Mouse (Mus musculus): ENCODE measurements around the gene Gak.
"Not testable (repeated sequence)": the region's sequence is repeated elsewhere in the genome, so short reads cannot be mapped to it uniquely, and the experiment has no call there.

Gak gene

DNA sequence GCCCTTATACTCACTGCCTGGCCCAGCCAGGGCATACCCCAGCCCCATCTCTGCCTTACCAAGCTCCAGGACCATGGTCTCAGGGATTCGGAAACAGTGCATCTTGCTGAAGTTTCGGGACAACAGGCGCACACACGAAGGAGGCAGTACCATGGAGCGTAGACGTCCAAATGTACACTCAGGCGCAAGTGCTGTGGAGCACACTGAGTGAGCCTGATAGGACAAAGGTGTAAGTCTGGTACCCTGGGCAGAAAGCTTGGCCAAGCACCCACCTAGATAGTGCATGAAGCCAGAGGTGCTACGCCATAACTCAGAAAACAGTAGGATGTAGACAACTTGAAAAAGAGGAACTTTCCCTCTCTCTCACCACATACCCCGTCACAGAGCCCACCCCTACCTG is 25.8 kb upstream of the Gak start:
- DNase-seq: peak; percentile 11

DNA sequence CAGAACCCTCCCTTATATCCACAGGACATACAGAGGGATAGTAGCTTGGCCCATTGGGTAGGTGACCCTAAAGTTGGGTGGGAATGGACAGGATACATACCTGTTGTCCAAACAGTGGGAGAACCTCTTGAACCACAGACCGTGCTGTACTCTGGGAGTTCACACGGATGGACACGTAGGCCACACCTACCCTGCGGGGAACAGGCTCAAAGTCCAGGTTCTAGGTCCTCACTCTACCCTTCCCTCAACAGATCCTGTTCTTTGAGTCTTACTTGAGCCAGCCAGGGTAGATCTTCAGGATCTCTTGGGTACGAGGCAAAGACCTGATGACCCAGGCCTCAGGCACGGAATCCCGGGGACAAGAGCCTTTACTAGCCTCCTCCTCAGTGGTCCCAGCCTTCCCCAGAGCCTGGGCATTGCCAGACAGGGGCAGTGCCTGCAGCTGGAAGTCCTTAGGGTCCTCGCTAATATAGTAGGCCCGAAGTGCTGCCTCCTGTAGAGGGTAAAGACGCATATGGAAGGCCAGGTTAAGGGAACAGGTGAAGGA is 25.0 kb upstream of the Gak start:
- peak; percentile 20 for DNase-seq

DNA sequence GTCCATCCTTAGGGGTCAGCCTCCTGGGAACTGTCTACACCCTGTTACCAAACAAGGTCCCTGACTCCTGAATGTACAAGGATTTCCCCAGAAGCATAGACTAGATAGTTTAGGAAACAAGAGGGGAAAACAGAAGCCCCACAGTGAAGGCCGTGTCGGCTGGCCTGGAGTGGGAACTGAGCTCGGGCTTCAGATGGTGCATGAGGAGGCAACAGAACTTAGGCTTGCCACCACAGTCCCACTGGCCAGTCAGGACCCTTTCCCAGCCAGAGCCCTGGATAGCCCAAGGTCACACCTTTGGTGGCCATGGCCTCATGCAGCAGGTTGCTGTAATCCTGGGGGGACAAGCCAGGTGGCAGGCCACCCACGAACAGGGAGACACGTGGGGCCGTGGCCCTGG is 23.8 kb upstream of the Gak start:
- peak; percentile 16 for DNase-seq

DNA sequence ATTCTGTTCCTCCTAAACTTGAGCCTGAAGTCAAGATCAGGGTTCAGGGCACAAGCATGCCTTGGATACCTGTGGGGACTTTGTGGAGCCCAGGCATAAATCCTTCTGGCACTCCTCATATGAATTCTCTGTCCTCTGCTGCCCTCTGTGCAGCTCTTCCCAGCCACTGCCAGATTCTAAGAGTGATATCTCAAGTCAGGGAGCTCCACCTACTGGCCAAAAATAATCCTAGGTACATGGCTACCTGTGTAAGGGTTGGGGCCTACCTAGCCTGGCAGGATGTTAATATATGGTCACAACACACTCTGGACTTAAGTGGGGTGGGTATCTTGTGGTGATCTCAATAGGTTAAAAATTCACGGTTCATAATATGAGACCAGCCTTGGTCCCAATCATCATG is 22.3 kb upstream of the Gak start:
- DNase-seq: peak; percentile 84

DNA sequence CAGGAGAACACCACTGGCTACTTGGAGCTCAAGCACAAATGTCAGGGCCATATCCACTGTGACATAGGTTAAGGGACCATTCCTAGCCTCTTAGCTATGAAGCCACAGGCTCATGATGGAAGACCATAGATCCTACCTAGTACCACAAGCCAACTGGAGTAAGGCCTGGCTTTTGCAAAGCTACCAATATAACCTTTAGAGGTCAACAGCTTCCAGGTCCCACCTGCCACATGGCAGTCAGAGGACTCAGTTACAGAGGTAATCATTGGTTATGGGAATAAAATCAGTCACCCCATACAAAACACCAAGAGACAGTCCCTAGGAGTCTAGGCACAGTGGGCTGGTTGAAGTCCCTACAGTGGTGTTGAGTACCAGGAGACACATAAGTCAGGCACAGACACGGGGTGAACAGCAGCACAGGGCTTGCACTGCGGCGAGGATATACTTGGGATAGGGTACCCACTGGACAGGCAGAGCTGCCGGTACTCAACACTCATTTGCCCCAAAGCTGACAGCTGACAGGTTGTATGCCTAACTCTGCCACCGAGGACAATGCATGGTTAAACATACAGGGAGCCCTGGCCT is 21.7 kb upstream of the Gak start:
- DNase-seq: no peak

DNA sequence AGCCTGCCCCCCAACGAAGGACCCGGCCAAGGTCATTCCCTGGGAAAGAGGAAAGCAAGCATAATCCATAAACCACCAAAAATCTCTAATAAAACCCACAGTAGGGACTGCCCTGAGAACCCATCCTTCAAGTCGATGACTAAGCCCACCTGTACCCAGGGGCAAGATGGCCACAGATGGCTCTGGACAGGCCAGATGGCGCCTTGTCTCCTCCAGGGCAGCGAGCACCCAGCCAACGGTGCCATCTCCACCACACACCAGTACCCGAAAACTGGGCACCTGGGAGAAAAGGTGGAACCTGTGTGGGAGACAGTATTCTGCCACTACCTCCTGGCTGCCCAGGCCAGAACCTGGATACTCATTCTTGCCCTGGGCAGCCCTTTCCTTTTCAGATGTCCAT is 20.8 kb upstream of the Gak start:
- DNase-seq: peak; percentile 73

DNA sequence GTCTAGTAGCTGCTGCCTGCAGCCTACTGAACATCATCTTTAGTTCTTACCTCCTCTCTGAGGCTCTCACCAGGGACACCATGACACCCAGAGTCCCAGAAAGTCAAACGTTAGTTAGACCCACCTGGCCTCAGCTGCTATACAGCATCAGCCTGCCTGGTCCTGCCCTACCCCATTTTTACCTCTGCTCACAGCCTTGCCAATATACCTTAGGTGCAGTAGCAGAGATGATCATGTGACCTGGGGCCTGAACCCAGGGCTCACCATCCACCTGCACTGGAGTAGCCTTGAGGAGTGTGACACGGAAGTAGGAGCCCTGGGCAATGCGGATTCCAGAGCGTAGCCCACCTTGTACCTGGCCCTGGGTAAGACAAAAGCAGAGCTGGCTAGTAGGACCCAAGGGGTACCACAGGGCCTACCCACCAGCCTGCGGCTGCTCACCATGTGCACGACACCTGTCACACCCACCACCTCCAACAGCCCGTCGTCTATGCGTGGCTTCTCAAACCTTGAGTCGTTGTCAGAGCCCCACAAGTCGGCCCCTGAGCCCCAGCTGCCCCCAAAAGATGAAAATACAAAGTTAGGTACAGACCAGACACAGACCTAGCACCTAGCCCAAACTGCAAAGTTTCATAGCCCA is 19.5 kb upstream of the Gak start:
- DNase-seq: no peak

DNA sequence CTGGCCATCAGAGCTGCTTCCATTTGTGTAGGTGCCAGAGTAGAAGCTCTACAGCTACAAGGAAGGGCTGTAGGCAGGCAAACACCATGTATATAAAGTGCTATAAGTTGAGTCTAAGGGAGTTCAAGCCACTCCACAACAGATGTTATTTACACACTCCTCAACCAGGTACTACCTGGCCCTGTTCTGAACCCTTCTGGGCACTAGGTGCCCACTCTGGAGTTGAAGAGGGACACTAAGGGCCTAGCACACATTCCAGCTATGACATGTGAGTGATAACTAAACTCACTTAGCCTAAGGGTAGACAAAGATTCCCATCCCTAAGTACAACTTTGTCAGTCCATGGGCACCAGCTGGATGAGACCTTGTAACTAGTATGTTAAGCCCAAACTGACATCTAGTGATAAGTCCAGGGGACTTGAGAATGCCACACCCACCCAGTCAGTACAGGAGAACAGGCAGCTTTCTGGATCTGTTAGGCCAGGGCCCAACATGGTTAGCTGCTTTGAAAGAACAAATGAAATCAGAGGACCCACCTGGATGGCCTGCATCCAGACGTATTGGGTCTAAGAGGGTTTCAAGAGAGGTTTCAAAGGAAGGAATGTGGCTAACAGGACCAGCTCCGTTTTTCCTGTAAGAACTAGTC is 18.4 kb upstream of the Gak start:
- DNase-seq: no peak

DNA sequence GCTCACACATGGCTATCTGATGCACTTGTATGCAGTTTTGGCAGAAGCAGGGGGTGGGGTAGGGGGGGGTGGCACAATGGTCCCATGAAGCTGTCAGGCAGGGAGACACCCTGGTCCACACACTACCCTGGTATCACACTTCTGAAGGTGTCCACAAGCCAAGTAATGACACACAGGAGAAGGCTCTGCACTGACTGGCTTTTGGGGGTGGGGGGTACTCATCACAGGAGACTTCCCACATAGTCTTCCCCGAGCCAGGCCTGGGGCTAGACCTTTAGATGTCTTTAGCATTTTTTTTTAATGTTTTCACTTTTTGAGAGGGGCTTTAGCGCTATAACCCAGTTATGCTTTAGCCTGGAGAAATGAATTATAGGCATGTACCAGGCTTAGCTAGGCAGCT is 17.8 kb upstream of the Gak start:
- DNase-seq: no peak

DNA sequence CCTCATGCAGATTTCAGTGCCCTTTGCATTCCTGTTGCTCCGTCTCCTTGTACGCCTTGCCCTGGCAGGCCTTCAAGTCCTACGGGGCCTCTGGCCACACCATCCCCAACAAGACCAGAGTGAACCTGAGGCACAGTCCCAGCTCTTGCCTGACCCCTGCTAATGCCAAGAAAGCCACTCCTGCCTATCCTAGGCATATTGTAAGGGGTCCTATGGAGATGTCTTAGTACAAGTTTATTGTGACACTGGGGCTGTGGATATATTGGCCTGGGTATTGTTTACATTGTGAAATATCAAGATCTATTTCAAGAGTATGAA is 16.7 kb upstream of the Gak start:
- no peak for DNase-seq

DNA sequence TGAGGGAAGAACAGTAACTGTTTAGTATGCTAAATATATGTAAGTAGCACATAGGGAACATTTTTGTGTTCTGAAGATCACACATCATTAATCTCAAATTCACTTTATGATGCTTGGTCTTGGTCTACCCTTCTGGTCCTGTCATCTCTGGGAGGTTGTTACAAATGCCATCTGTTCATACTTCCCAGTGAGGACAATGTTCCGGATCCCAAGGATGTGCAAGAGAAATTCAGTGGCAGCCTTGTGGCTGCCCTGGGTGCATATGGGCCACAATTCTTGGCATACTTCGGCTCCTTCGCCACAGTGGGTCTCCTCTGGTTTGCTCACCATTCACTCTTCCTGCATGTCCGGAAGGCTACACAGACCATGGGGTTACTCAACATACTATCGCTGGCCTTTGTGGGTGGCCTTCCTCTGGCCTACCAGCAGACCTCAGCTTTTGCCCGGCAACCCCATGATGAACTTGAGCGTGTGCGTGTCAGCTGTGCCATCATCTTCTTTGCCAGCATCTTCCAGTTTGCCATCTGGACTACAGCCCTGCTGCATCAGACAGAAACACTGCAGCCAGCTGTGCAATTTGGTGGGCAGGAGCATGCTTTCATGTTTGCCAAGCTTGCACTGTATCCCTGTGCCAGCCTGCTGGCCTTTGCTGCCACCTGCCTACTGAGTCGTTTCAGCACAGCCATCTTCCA is 16.2 kb upstream of the Gak start:
- DNase-seq: peak; percentile 74

DNA sequence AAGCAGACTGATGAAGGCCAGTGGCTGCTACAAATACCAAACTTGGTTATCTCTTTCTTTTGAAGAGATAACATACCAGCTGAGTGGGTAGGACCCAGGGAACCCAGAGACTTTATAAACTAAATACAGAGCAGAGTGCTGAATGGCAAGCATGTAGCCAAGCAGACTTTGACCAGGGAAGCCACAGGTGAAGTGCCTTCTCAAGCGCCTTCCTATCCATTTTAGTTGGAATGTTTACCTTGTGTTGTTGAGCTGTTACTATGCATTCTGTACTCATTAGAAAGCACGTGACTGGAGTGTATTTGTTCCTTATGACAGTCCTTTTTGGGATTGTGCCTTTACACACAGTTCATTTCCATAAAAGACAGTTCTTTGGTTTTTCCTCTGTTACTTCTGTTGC is 14.1 kb upstream of the Gak start:
- no peak for DNase-seq

DNA sequence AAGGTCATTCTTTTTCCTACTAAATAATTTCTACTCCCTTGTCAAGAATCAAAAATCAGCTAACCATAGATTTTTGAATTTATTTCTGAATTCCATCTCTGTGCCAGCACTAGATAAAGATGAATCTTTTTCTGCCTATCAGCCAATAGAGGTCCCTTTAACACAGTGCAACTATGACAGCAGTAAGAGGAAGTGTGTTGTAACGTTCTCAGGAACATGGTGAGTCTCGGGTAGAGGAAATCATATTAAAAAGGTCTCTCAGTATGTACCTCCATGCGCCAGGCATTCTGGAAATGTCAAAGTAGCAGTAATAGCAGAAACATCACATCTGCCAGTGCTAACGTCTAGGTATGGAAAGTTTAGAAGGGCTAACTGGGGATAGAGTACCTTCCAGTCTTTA is 6.6 kb upstream of the Gak start:
- DNase-seq: no peak

DNA sequence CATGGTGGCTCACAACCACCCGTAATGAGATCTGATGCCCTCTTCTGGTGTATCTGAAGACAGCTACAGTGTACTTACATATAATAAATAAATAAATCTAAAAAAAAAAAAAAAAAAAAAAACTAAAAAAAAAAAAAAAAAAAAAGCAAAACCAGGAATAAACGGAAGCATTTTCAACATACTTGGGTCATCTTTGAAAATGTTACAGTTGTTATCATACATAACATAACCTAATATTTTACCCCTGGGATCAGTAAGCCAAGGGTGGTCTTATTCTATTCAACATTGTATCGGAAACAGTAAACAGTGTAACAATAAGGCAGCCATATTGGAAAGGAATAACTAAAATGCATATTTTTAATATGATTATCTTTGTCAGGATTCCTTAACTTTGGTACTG is 4.5 kb upstream of the Gak start:
- DNase-seq: not testable (repeated sequence)

DNA sequence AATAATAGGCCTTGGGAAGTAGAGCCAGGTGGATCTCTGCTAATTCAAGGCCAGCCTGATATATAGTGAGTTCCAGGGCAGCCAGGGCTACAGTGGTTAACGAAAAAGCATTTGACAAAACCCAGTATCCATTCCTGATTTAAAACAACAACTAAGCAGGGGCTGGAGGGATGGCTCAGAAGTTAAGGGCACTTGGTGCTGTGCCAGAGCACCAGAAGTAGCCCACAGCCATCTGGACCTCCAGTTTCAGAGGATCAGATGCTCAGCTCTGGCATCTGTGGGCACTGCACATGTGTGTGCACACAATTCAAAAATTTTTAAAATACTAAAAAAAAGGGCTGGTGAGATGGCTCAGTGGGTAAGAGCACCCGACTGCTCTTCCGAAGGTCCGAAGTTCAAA is 4.1 kb upstream of the Gak start:
- DNase-seq: no peak

DNA sequence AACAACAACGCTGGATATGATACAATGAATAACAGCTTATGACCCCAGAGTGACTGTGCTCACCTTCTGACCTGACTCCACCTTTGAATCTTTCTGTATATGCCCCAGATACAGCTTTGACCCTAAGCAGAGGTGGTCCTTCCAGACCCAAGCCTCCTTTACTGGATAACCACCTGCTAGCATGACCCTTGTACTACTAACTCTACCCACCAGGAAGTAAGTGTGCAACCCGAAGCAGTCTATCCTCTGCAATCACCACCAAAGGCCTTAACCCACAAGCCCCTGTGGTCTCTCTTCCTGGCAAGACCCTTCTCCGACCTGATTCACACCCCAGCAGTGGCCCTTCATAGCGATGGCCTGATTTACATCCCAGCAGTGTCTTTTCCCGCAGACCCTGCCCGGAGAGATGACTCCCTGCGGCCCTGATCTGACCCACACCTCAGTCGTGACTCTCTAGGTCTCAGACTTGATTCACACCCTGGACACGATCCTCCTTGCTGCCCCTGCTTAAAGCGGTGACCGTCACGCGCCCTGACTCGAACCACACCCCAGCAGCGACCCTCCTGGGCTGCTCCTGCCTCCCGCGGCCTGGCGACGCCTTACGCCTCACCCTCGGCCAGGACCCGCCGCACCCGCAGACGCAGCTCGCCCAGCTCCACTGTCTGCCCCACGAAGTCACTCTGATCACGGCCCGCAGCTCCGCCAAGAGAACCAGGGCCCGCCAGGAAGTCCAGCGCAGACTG is 493 bp downstream of the Gak start:
- no peak for DNase-seq

DNA sequence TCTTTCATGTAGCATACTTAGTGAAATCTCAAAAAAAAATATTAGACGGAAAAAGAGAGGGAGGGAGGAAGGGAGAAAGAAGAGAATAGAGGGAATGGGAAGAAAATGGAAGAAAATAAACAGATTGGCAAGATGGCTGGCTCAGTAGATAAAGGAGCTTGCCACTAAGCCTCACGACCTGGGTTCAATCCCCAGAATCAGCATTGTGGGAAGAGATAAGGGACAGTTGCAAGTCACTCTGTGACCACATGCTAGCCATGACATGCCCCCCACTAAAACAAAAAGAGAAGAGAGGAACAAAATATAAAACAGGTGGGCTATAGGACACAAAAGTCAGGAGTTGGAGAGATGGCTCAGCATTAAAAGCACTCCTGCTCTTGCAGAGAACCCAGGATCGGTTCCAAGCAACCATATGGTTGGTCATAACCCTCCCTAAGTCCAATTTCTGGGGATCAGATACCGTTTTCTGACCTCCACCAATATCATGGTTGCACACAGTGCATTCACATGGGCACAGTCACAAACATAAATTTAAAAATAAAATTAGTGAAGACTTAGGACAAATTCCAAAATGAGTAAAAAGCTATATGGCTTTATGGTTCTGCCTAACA is 3.4 kb downstream of the Gak start:
- no peak for DNase-seq

DNA sequence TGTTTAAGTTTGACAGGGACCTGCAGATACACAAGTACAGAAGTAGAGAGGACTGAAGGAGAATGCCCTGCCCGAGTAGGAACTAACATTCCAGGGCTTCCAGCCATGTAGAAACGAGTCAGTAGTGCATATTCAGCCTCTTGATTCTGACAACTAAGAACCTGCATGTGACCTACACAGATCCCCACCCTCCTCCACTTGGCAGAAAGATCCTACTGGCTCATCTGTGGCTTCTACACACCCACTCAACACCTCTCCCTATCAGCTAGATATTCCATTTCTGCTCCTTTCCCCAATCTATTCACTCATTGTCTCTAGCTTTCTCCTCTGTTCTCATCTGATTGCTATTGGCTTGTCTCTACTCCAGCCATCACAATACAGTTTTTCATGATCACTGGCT is 7.7 kb downstream of the Gak start:
- DNase-seq: no peak

DNA sequence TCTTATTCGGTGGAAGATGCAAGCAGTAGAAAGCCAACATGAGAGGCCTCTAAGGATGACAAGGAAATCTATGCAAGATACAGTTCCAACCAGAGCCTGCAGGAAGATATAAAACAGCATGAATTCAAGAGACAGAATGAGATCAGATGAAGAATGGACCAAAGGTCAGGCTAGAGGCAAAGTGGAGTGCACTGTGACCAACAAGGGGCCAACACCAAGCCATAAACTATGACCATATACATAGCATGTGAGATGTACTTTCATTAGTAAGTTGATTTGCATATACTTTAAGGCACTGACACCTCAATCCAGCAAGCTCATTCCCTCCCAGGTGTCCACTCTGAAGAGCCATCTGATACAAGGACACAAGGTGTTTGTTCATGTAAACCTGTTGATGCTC is 19.1 kb downstream of the Gak start:
- no peak for DNase-seq

DNA sequence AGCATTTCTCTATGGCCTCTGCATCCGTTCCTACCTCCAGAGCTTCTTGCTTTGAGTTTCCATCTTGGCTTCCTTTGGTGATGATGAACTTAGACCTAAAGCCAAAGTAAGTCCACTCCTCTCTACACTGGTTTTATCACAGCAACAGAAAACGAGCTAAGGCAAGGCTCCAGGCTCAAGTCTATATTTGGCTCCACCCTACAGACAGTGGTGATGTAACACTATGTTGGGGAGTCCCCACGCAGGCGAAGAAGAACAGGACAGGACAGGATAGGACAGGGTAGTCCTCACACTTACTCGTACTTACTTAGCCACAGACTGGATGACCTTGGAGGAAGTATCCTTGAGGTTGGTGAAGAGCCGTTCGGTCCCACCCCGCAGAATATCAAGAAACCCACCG is 27.0 kb downstream of the Gak start:
- no peak for DNase-seq

DNA sequence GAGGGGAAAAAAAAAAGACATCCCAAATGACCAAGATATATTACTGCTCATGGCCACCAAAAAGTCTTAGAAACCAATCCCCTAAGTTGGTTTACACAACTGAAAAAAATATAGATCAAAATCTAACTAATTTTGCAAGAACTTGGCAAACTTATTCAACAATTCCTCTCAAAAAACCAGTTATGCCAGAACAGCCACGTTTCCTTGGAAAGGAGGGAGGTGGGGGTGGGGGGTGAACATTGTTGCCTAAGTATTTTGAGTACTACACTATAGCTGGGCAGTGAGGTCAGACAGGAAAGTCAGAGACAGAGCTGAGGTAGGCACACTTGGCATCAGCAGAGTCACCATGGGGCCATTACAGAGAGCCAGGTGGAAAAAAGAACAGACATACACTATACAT is 29.6 kb downstream of the Gak start:
- DNase-seq: no peak

DNA sequence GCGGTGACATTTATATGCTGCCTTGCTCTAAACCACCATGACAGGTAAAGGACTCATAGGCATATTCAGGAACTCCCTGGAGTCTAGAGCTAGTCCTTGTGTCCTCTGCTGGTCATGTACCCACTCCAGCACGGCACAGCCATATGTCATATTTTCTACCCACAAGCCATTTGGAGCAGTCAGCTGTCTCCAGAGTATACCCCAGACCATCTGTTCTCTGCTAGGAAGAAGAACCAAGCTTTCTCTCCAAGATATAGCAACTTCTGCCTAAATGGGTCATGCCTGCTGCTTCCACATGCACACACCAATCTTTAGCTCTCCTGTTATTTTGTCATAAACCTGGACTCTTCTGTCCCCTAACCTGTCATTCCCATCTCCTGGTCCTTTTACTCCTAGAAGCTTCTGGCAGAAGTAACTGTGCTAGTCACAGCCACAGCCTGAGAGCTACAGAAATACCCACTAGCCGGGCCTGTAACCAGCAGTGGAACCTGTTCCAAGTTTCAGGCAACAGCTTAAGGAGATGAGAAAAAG is 48.1 kb downstream of the Gak start:
- peak; percentile 85 for DNase-seq

DNA sequence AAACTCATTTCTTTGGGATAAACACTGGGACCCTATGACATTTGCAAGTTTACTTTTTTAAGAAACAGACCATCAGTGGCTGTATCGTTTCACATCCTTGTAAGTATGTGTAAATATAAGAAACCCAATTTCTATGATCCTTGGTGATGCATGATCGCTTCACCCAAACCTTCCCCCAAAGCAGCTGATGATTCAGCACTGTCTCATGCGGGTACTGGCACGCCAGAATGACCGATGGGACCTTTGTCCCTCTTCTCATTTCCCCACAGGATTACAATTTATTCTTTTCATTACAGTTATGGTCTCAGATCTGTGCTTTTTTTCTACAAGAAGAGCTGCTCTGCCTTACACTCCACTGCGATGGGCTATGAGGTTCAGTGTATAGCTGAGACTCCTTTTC is 56.5 kb downstream of the Gak start:
- DNase-seq: no peak

All from cerebellum, adult 9-11 months (tissue).